Mouse (Mus musculus) adrenal gland, postnatal 36 days (tissue): ENCODE measurements around the gene Zw10. TPM values are rescaled to one million over a fixed set of nuclear protein-coding genes. Genes with fewer than 3 reads are reported as not detected.

ENCODE experiments used
- DNase-seq, 2 experiments: peaks; one replicate each; pipeline ENCODE4 v3.0.0; 2021; ENCODE audit warnings: mixed read lengths in 1 of 2
- long read RNA-seq, 2 experiments: library from polyadenylated mRNA; stranded (forward); transcript quantifications; one replicate each; pipeline ENCODE4 v2.0.0; 2021; ENCODE audit warnings: borderline sequencing depth in 2 of 2
- total RNA-seq, 2 experiments: library from RNA; stranded (reverse); gene quantifications; 2 replicates each; pipeline ENCODE4 v1.2.3; 2021

Zw10 gene
- total RNA-seq: 10 to 100 TPM; 16.0 to 18.0 TPM
- long read RNA-seq, experiment 1, transcript Zw10-201 (16 exons, 2,863 nt): major isoform, 23 of 32 reads
- long read RNA-seq, experiment 1, partial matches to known transcripts: 3 of 32 reads
- long read RNA-seq, experiment 1, other reads (novel, unspliced or antisense): 6 of 32 reads
- long read RNA-seq, experiment 2, transcript Zw10-201 (16 exons, 2,863 nt): major isoform, 6 of 12 reads
- long read RNA-seq, experiment 2, partial matches to known transcripts: 3 of 12 reads
- long read RNA-seq, experiment 2, other reads (novel, unspliced or antisense): 3 of 12 reads

- peak; percentile 97 for DNase-seq
Measured at GRCm38 (mm10) chr9:49055333-49056205, at the start of gene Zw10. Gene Zw10, plus strand, starts transcription at chr9:49055613.

GRCm38 (mm10) chr9:49015824-49016223 lies 39.6 kb upstream of the Zw10 start:
- no peak for DNase-seq

DNA sequence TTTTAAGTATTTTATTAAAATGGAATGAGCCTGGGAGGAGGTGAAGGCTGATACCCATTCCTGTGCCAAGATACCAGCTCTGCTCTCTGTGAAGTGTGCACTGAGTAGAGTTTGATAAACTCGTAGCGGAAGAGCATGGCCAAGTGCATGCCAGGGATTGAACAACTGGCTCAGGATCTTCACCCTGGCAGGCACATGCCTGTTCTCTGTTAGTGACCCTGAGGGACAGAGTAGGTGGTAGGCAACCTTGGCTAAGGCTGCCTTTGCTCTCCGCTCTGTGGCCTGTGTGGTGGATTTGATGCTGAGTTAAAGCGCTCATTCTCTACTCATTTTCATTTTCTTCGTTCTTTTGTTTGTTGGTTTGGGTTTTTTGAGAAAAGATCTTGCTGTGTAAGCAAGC lies 34.1 kb upstream of the Zw10 start:
- no peak for DNase-seq

DNA sequence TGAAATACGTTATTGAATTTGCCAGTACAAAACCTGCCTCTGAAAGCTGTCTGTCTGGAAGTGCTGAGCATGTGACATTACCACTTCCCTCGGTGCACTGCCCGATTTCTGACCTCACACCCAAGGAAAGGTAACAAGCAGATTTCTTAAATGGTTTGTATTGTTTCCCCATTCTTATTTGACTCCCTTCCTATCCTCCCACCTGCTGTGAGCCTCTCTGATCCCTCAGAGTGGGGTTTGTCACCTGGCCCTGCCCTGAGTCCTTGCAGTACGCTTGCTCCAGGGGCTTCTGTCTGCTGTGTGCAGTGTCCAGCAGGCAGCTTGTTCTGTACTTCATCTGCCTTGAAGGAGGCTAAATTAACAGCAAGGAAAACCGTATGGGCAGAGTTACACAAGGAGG lies 31.5 kb upstream of the Zw10 start:
- no peak for DNase-seq

DNA sequence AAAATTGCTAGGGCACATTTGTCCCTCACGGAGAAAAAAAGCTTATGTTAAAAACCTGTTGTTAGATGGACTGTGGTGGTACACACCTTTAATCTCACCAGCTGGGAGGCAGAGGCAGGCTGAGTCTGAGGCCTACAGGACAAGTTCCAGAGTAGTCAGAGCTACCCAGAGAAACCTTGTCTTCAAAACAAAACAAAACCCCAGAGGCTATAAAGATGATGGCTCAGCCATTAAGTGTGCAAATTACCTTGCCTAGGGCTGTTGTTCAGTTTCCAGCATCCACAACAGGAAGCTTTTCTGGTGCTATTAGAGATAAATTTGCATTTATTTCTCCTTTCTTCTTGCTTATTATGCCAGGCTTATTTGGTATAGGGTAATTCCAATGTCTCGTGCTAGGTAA lies 30.9 kb upstream of the Zw10 start:
- DNase-seq: no peak

- DNase-seq: peak; percentile 58 to 69
Measured at GRCm38 (mm10) chr9:49034764-49035163, 20.6 kb upstream of the Zw10 start.

- DNase-seq: peak; percentile 5 to 17
Measured at GRCm38 (mm10) chr9:49050901-49051300, 4.5 kb upstream of the Zw10 start.

DNA sequence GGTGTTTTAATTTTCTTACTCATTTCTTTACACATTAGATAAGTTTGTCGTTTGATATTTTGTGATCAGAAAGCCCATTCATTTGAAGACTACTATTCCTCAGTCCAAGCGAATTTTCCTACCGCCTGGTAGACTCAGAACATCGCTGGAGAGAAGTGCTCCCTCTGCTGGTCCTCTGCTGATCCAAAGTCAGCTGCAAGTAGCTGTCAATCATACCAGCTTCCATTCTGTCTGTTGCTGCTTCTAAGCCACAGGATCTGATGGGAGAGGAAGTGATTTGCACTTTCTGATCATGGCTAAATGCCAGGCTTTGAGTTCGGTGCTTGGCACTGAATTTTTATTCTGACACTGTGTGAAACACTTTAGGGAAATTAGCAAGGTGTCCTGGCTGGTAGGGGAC lies 4.1 kb upstream of the Zw10 start:
- DNase-seq: peak; percentile 60 to 77

GRCm38 (mm10) chr9:49054028-49054427 lies 1.4 kb upstream of the Zw10 start:
- DNase-seq: no peak

DNA sequence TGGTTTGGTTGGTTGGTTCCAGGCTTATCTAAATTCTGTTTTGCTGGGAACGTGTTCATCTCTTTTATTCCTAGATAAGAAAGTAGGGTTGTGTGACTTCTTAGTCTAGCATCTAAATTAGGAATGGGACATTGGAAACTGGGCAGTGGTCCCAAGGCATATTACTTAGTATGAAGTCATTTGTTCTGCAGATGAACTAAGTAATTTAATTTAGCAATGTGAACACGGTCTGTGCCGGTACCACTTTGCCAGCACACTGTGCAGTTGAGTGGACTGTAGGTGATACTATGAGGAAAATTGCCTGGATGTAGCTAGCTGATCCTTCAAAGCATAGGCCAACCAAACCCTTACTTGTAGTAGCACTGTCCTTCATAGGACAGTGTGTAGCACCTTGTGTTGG lies 21.4 kb downstream of the Zw10 start:
- no peak for DNase-seq

- DNase-seq: no peak
Measured at GRCm38 (mm10) chr9:49081107-49081506, 25.7 kb downstream of the Zw10 start, which contains the start of gene Tmprss5. Gene Tmprss5, plus strand, starts transcription at chr9:49081260.

DNA sequence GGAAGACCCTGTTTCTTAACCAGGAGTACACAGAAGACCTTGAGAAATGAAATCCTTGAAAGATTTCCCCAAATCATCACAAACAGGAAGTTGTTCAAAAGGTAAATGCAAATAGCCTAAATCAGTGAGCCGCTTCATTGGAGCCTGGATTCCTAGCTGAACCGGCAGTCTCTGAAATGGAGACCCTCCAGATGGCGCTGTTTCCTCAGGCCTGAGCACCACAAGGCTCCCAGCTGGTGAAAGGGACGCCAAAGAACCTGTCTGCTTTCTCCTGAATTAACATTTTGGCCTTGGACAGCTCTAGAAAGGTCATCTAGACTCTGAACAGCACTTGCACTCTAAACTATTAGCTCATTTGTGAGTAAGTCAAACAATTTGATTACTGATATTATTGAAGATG lies 26.1 kb downstream of the Zw10 start:
- DNase-seq: peak; percentile 83 to 84

- DNase-seq: no peak
Measured at GRCm38 (mm10) chr9:49087317-49087716, 31.9 kb downstream of the Zw10 start.

DNA sequence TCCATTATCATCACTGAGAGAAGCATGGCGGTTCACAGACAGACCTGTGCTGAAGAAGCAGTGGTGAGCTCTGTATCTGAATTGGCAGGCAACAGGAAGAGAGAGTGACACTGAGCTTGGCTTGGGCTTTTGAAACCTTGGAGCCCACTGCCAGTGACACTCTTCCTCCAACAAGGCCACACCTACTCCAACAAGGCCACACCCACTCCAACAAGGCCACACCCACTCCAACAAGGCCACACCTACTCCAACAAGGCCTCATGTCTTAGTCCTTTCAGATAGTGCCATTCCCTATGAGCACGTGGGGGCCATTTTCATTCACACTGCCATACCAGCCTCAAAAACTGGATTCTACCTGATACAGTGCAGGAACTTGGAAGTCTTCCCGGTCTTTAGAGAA lies 43.5 kb downstream of the Zw10 start:
- no peak for DNase-seq

GRCm38 (mm10) chr9:49102328-49102727 lies 46.9 kb downstream of the Zw10 start:
- DNase-seq: no peak

GRCm38 (mm10) chr9:49109101-49109500 lies 53.7 kb downstream of the Zw10 start:
- DNase-seq: no peak

GRCm38 (mm10) chr9:49110476-49111220 lies 55.2 kb downstream of the Zw10 start:
- DNase-seq: peak in 1 of 2 experiments; percentile 3

GRCm38 (mm10) chr9:49111296-49111695 lies 55.9 kb downstream of the Zw10 start:
- no peak for DNase-seq

DNA sequence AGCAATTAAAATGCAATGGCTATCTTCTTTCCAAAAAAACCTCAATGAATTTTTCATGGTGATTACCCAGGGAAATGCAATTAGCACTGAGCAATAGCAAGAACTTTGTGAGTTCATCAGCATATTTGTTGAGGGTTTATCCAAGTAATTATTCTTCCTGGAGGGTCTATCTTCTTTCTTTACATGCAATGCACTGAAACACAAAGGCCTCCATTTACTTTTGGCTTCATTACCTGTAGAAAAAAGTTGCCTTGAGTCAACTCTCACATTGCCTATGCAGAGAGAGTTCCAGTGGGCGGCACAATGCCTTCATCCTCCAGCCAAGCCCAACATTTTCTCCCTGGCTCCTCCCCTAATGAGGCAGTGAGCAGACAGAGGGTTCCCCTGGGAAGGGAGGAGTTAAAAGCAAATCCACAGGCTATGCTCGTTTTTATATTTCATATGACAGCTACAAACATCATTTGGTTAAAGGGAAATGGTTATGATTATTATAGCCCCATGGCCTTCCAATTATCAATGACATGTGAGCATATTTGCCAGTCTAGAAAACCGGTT lies 62.9 kb downstream of the Zw10 start:
- DNase-seq: no peak

DNA sequence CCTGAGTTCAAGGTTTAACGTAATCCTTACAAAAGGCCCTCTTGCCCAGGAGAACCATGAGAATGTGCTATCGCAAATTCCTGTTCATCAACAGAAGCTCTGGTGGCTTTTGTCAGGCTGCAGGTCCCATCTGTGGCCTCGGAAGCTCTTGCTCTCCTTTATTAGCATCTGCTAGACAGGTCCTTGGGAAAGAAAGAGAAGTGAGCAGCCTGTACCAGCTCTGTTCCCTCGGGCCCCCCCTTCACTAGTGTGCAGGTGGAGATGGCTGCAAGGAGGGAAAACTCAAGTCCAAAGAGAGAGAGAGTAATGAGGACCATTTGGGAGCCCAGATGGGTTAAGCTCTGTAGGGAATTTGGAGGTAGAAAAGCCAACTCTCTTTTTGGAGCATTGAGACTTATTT lies 64.3 kb downstream of the Zw10 start:
- DNase-seq: no peak

GRCm38 (mm10) chr9:49125706-49126105 lies 70.3 kb downstream of the Zw10 start:
- DNase-seq: no peak
